Mouse (Mus musculus) urinary bladder, postnatal 36 days (tissue): ENCODE results near the gene Relb.

Experiments
- DNase-seq, 2 experiments: peaks; one replicate each; pipeline ENCODE4 v3.0.0; 2022; ENCODE audit warnings: low spot score in 2 of 2, mixed read lengths in 1 of 2

The Relb gene

GRCm38 (mm10) chr7:19629361-19629734 lies at the start of gene Relb:
Gene Relb (minus strand): TSS chr7:19629438.
- peak; percentile 88 to 89 for DNase-seq

DNA sequence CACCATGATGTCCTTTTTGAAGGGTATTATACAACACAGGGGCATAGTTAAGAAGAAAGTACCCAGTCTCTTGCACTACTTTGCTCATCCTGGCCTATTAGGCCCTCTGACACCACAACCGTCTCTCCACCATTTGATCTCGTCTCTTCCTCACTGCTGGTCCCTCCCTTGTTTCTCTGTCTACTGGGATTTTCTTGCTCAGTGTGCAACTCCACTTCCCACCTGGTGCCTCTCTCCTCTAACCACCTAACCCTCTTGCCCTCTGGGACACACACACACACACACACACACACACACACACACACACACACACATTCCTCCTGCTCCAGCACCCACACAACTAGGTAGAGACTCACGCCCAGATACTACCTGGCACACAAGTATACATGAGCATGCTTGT lies 49.7 kb upstream of the Relb start:
- no peak for DNase-seq

- DNase-seq, result no peak
Measured at GRCm38 (mm10) chr7:19677872-19678271, 48.6 kb upstream of the Relb start, which contains the start of gene Apoc2. Gene Apoc2 (minus strand): TSS chr7:19677941.

DNA sequence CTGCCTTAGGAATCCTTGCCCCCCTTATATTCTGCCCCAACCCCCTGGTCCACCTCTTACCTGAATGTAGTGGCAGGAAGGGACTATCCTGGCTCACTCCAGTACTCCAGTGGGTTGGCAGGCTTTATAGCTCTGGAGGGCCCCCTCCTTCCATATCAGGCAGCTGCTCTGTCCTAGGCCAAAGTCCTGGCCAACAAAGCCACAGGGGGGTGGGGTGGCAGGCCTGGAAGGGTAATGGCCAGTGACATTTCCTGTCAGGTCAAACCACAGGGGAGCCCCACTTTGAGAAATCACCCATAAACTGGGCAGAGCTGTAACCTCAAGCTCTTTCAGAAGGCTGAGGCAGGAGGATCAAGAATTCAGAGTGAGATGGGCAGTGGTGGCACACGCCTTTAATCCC lies 47.4 kb upstream of the Relb start:
- no peak for DNase-seq

GRCm38 (mm10) chr7:19675824-19676223 lies 46.6 kb upstream of the Relb start:
- DNase-seq, result no peak

DNA sequence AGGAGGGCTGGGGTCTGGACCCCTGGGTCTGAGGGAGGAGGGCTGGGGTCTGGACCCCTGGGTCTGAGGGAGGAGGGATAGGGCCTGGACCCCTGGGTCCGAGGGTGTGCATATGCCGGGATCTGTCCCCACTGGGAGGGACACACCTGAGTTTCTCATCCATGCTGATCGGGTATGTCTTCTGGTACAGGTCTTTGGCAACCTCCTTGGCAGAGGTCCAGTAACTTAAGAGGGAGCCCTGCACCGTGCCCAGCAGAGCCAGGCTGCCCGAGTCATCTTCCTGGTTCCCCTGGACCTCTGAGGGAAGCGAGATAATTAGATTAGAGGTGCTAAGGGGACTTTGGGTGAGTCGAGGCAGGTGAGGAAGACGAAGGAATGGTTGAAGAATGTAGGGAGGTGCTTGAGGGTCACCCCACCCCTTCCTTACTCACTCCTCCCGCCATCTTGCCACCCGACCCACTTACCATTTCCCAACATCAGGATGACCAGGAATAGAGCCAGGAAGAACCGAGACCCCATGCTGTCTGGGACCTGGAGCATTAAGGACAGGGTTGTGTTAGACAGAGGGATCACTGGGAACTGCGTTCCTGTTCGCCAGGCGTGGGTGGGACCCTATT lies 44.0 kb upstream of the Relb start:
- no peak for DNase-seq

DNA sequence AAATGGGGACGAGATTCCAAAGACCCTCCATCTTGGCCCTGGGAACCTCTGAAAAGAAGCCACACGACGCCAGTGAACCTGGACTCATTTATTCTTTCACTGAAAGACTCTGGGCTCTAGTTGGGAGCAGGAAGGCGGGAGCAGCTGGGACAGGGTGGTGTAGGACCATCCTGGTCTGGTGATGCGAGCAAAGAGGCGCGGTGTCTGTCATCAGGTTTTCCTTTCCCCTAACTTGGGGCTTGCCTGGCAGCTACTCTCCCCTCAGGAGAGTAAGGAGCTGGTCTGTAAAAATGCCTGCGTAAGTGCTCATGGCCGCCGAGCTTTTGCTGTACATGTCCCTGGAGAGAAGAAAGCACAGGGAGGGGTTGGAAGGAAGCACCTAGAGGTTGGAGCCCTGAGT lies 42.3 kb upstream of the Relb start:
- DNase-seq, result no peak

- DNase-seq, result peak; percentile 81 to 89
Measured at GRCm38 (mm10) chr7:19668947-19669721, 39.9 kb upstream of the Relb start.

DNA sequence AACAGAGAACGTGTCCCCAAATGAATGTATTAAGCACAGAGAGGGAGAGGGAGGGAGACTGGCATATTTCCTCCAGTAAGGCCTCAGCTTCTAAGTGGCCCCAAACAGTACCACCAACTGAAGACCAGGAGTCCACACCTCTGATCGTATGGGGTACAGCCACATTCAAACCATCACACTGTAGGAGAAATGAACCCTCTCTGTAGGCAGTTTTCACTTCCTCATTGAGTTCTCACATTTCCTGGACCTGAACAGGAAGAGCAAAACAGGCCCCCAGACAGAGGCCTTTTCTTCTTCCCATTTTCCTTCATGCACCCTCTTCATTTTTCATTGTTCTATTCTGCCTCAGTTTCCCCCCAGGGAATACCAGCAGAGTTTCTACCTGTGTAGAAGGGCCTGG lies 38.2 kb upstream of the Relb start:
- DNase-seq, result no peak

GRCm38 (mm10) chr7:19666750-19667149 lies 37.5 kb upstream of the Relb start:
- no peak for DNase-seq

GRCm38 (mm10) chr7:19664955-19665841 lies 36.0 kb upstream of the Relb start, which contains the start of gene Clptm1:
Gene Clptm1 (minus strand): TSS chr7:19665033.
- DNase-seq, result peak; percentile 94 to 96

GRCm38 (mm10) chr7:19664455-19664954 lies 35.3 kb upstream of the Relb start:
- DNase-seq, result no peak

GRCm38 (mm10) chr7:19663940-19664339 lies 34.7 kb upstream of the Relb start:
- no peak for DNase-seq

DNA sequence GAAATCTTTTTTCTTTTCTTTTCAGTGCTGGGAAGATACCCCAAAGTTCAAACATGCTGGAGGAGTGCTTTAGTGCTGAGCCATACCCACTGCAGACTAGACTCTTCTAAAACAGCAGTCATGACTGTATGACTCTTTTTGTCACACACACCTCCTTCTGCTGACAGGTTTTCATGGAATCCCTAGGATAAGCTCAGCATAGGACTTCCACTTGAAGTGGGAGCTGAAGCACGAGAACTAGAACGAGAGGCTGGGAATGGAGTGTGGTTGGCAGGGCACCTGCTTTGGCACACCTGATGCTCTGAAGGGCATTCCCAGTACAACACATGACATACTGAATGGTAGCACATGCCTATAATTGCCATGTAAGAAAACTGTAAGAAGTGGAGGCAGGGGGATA lies 23.4 kb upstream of the Relb start:
- no peak for DNase-seq

DNA sequence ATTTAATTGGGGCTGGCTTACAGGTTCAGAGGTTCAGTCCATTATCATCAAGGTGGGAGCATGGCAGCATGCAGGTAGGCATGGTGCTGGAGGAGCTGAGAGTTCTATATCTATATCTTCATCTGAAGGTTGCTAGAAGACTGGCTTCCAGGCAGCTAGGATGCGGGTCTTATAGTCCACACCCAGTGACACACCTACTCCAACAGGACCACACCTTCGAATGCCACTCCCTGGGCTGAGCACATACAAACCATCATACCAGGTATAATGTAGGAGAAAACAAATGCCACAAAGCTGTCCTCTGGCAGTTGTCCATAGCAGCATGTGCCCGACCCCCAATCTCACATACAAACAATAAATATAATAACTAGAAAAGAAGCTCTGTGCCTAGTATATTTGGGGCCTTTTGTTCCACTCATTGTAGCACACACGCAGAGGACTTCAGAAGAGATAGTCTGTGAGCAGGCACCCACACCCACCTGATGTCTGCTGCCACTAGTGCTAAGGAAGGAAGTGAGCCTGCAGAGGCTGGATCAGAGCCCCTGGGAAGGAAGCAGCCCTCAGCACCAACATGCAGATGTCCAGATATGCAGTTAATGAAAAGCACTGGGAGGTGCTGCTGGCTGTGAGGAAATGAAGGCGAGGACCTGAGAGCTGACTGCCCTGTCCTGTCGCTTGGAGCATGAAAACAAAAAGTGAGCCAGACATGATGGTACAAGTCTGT lies 22.0 kb upstream of the Relb start:
- DNase-seq, result no peak

DNA sequence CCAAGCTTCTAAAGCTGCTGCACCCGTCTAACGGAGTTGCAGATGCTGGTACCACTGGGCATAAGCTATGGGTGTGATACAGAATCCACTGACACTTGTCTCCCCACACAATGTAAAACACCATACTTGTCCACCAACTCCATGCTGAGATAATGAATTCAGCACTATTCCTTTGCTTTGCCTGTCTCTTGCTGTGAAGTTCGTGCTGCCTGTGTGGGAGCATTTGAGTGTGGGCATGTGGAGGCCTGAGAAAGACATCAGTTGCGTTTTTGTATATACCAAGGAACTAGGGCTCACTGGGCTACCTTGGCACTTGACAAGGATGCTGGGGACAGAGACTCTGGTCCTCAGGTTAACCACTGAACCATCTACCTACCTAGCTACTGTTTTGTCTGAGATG lies 12.0 kb upstream of the Relb start:
- no peak for DNase-seq

- DNase-seq, result no peak
Measured at GRCm38 (mm10) chr7:19635074-19635827, 6.0 kb upstream of the Relb start.

- DNase-seq, result no peak
Measured at GRCm38 (mm10) chr7:19634591-19634990, 5.4 kb upstream of the Relb start.

- no peak for DNase-seq
Measured at GRCm38 (mm10) chr7:19633855-19634254, 4.6 kb upstream of the Relb start.

DNA sequence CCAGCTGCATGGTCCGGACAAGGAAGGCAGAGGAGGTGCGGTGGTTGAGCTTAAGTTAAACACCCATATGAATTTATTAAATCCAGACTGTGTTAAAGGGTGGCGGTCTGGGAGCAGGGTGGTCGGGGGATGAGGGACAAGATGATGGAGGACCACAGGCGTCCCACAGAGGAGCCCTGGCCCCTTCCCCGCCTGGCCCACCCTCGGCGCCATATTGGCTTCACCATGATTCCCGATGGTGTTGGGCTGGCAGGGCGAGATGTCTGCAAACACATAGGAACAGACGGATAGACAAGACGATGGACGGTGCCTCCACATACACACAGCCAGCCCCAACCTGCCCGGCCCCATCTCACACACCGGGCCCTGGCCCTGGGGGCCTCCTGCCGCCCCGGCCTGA lies 4.0 kb upstream of the Relb start:
- DNase-seq, result no peak

GRCm38 (mm10) chr7:19632720-19633119 lies 3.5 kb upstream of the Relb start:
- DNase-seq, result no peak
